In genomic region chr1:87798306-87798705, GRCm38 (mm10) we compare ENCODE assay signal across 13 mouse cellular contexts. TPM values are rescaled to one million over a fixed set of nuclear protein-coding genes. Genes with fewer than 3 reads are reported as not detected.
DNase-seq lines count a peak whose midpoint lies in the region; ATAC-seq and TF ChIP-seq lines count a peak whose summit lies in the region.
"Had no signal": no experiment of that assay in that cellular context is flagged by ENCODE, and none has a peak within 500 bp of the region (broad histone marks: within the 10 kb centered on the region; RNA-seq: fewer than 3 reads in every experiment).

No protein-coding gene starts in this region.

- H3K4me2 ChIP-seq in forebrain, embryonic 12.5 days, result no peak overlapping the region
- H3K4me2 ChIP-seq: neural tube, embryonic 15.5 days had no signal

- no peak for TF ChIP-seq CTCF in thymus, adult 2 months (IDR thresholded peaks at IDR 0.05; ENCODE audit: borderline replicate concordance, control insufficient read depth, extremely low read depth, insufficient read depth, low read length, poor library complexity)

- peaks cover 6% of the 10 kb centered on the region for H3K36me3 ChIP-seq in forebrain, embryonic 12.5 days (replicated peaks)
- H3K36me3 ChIP-seq in thymus, adult 2 months (ENCODE audit: control insufficient read depth, insufficient read depth, low read length), result no peaks in the 10 kb centered on the region

- no peak overlapping the region for H3K9ac ChIP-seq in forebrain, embryonic 12.5 days
- H3K9ac ChIP-seq: liver, embryonic 14.5 days; neural tube, embryonic 15.5 days had no signal

- H3K9me3 ChIP-seq in forebrain, embryonic 12.5 days, result no peaks in the 10 kb centered on the region
- H3K9me3 ChIP-seq: G1E; neural tube, embryonic 15.5 days had no signal

- no peaks in the 10 kb centered on the region for H3K4me1 ChIP-seq in forebrain, embryonic 12.5 days
- no peaks in the 10 kb centered on the region for H3K4me1 ChIP-seq in thymus, adult 2 months (replicated peaks; ENCODE audit: control insufficient read depth, insufficient read depth, low read length)
- H3K4me1 ChIP-seq: neural tube, embryonic 15.5 days had no signal

- H3K27ac ChIP-seq in forebrain, embryonic 12.5 days, result no peak overlapping the region
- H3K27ac ChIP-seq in thymus, adult 2 months (ENCODE audit: control insufficient read depth, insufficient read depth, low read length), result no peak overlapping the region
- H3K27ac ChIP-seq: liver, embryonic 14.5 days; macrophage; neural tube, embryonic 15.5 days had no signal

- peak; percentile 31 to 36 for DNase-seq in cerebellum, adult 18-20 months
- DNase-seq in cerebellum, postnatal 10 days, result no peak
- peak; percentile 52 for DNase-seq in right cerebral cortex, adult 18-20 months
- no peak for DNase-seq in right cerebral cortex, postnatal 10 days (ENCODE audit: low spot score in 2 of 2)
- DNase-seq in fat pad, adult 2 months (ENCODE audit: extremely low read depth, low read depth, low spot score), result peak; percentile 82
- DNase-seq in thymus, adult 2 months, result no peak

- no peak for ATAC-seq in forebrain, embryonic 12.5 days (ENCODE audit: low FRiP score)
- ATAC-seq: activated CD4-positive, CD25-positive, alpha-beta regulatory T cell, adult 4 months; inflammation-experienced regulatory T-cells, adult 6 months had no signal

- TF ChIP-seq POLR2A in thymus, adult 2 months (IDR thresholded peaks at IDR 0.05; ENCODE audit: control insufficient read depth, extremely low read depth, insufficient read depth, low read length, poor library complexity), result no peak

- H3K27me3 ChIP-seq in forebrain, embryonic 12.5 days, result no peaks in the 10 kb centered on the region
- no peaks in the 10 kb centered on the region for H3K27me3 ChIP-seq in thymus, adult 2 months (ENCODE audit: control insufficient read depth, insufficient read depth, low read length)
- H3K27me3 ChIP-seq: neural tube, embryonic 15.5 days had no signal

- WGBS in forebrain, embryonic 12.5 days, result 91% methylated on average over 2 of the region's 2 CpGs
- WGBS in thymus, adult 2 months, result 94% methylated on average over 2 of the region's 2 CpGs

- no peak overlapping the region for H3K4me3 ChIP-seq in forebrain, embryonic 12.5 days (replicated peaks)
- H3K4me3 ChIP-seq in thymus, adult 2 months (ENCODE audit: control insufficient read depth, insufficient read depth, low read length), result no peak overlapping the region
- H3K4me3 ChIP-seq: neural tube, embryonic 15.5 days had no signal

RNA-seq across cellular contexts. Expression of gene Sag, which starts 5.2 kb away (rescaled TPM):
- polyA plus RNA-seq in forebrain, embryonic 12.5 days (2016; fragmentation: Nextera tagmentation; extraction: Ambion mirVana), result 2.7 TPM in 2 replicates
- polyA plus RNA-seq in thymus, adult 2 months (2012; rRNA removed), result 1.9 and 2.0 TPM in 2 replicates
- polyA plus RNA-seq: G1E had no signal

RNA-seq across cellular contexts. Expression of gene Atg16l1, which starts 42.6 kb away (rescaled TPM):
- polyA plus RNA-seq in forebrain, embryonic 12.5 days (2016; fragmentation: Nextera tagmentation; extraction: Ambion mirVana), result 46.6 and 51.4 TPM in 2 replicates
- polyA plus RNA-seq in thymus, adult 2 months (2012; rRNA removed), result 37.2 and 41.2 TPM in 2 replicates

RNA-seq across cellular contexts. Expression of gene Dgkd, which starts 54.8 kb away (rescaled TPM):
- 43.2 and 45.8 TPM in 2 replicates for polyA plus RNA-seq in forebrain, embryonic 12.5 days (2016; fragmentation: Nextera tagmentation; extraction: Ambion mirVana)
- polyA plus RNA-seq in thymus, adult 2 months (2012; rRNA removed), result 182 and 189 TPM in 2 replicates

Comparison
In these comparisons a context has a peak if more than half of its experiments do, and no peak if none do; other contexts are left out.
1. DNase-seq: peak in cerebellum, adult 18-20 months (2 of 2), right cerebral cortex, adult 18-20 months (single experiment) and fat pad, adult 2 months (single experiment); none in cerebellum, postnatal 10 days (0 of 2), right cerebral cortex, postnatal 10 days (0 of 2) and thymus, adult 2 months (single experiment).